In genomic region chrX:37191744-37192379, GRCm38 (mm10) we compare ENCODE assay signal across 8 mouse cellular contexts. TPM values are rescaled to one million over a fixed set of nuclear protein-coding genes. Genes with fewer than 3 reads are reported as not detected.
DNase-seq lines count a peak whose midpoint lies in the region; ATAC-seq and TF ChIP-seq lines count a peak whose summit lies in the region.

No protein-coding gene starts in this region.

- DNase-seq in kidney, adult 2 months: peak; percentile 1
- DNase-seq in kidney, adult 8-10 months: no peak
- peak; percentile 6 for DNase-seq in c-Kit-positive CD71-positive TER-119-positive erythroid progenitor cells, embryonic 14.5 days (ENCODE audit: low spot score)
- no peak for DNase-seq in spleen, postnatal 14 days (ENCODE audit: low spot score in 2 of 2)

- WGBS in kidney, adult 2 months: 3% methylated on average over 28 of the region's 28 CpGs
- WGBS in heart, embryonic 15.5 days: 23% methylated on average over 28 of the region's 28 CpGs
- 28% methylated on average over 28 of the region's 28 CpGs for WGBS in limb, embryonic 15.5 days
- WGBS in neural tube, embryonic 13.5 days: 24% methylated on average over 28 of the region's 28 CpGs

- H3K27ac ChIP-seq in kidney, adult 2 months (ENCODE audit: insufficient read depth, low read depth, low read length): no peak overlapping the region
- H3K27ac ChIP-seq in heart, embryonic 15.5 days: peak overlapping the region; percentile 62; the same call in 1 of the 2 replicates
- no peak overlapping the region for H3K27ac ChIP-seq in limb, embryonic 15.5 days
- peak overlapping the region; percentile 84 for H3K27ac ChIP-seq in neural tube, embryonic 13.5 days (replicated peaks)

- no peaks in the 10 kb centered on the region for H3K9me3 ChIP-seq in E14TG2a.4 (ENCODE audit: low read length)
- no peaks in the 10 kb centered on the region for H3K9me3 ChIP-seq in heart, embryonic 15.5 days (replicated peaks)
- no peaks in the 10 kb centered on the region for H3K9me3 ChIP-seq in limb, embryonic 15.5 days
- H3K9me3 ChIP-seq in neural tube, embryonic 13.5 days: no peaks in the 10 kb centered on the region

- no peak for TF ChIP-seq POLR2A in kidney, adult 2 months (IDR thresholded peaks at IDR 0.05; ENCODE audit: low read depth, low read length)

- H3K4me2 ChIP-seq in heart, embryonic 15.5 days: peak overlapping the region; percentile 68
- peak overlapping the region; percentile 49 for H3K4me2 ChIP-seq in limb, embryonic 15.5 days
- peak overlapping the region; percentile 58 for H3K4me2 ChIP-seq in neural tube, embryonic 13.5 days

- H3K9ac ChIP-seq in heart, embryonic 15.5 days: peak overlapping the region; percentile 55
- peak overlapping the region; percentile 39 for H3K9ac ChIP-seq in limb, embryonic 15.5 days
- H3K9ac ChIP-seq in neural tube, embryonic 13.5 days: peak overlapping the region; percentile 73

- no peaks in the 10 kb centered on the region for H3K27me3 ChIP-seq in kidney, adult 2 months (replicated peaks; ENCODE audit: control insufficient read depth, insufficient read depth, low read length)
- no peaks in the 10 kb centered on the region for H3K27me3 ChIP-seq in E14TG2a.4 (ENCODE audit: insufficient read depth, low read length)
- H3K27me3 ChIP-seq in heart, embryonic 15.5 days: no peaks in the 10 kb centered on the region
- H3K27me3 ChIP-seq in limb, embryonic 15.5 days: no peaks in the 10 kb centered on the region
- H3K27me3 ChIP-seq in neural tube, embryonic 13.5 days: no peaks in the 10 kb centered on the region

- peak overlapping the region; percentile 84 for H3K4me3 ChIP-seq in kidney, adult 2 months (ENCODE audit: insufficient read depth, low read depth, low read length)
- H3K4me3 ChIP-seq in E14TG2a.4 (replicated peaks; ENCODE audit: low read length): peak overlapping the region; percentile 81
- peak overlapping the region; percentile 63 for H3K4me3 ChIP-seq in heart, embryonic 15.5 days
- peak overlapping the region; percentile 53 for H3K4me3 ChIP-seq in limb, embryonic 15.5 days
- H3K4me3 ChIP-seq in neural tube, embryonic 13.5 days: peak overlapping the region; percentile 51

- TF ChIP-seq CTCF in kidney, adult 2 months (conservative IDR thresholded peaks at IDR 0.05; ENCODE audit: insufficient read depth, insufficient read length, low read depth, low read length): no peak
- TF ChIP-seq CTCF in E14TG2a.4 (conservative IDR thresholded peaks at IDR 0.05; ENCODE audit: low read length): no peak

- H3K4me1 ChIP-seq in kidney, adult 2 months (ENCODE audit: control insufficient read depth, insufficient read depth, low read length): no peaks in the 10 kb centered on the region; the same call in 1 of the 2 replicates
- H3K4me1 ChIP-seq in E14TG2a.4 (replicated peaks; ENCODE audit: low read depth, low read length): peaks cover 6% of the 10 kb centered on the region; the same call in 1 of the 2 replicates
- no peaks in the 10 kb centered on the region for H3K4me1 ChIP-seq in heart, embryonic 15.5 days (replicated peaks)
- no peaks in the 10 kb centered on the region for H3K4me1 ChIP-seq in limb, embryonic 15.5 days
- peaks cover 14% of the 10 kb centered on the region; the same call in 1 of the 2 replicates for H3K4me1 ChIP-seq in neural tube, embryonic 13.5 days (replicated peaks)

- no peak for ATAC-seq in heart, embryonic 15.5 days (replicated peaks; ENCODE audit: insufficient number of reproducible peaks, insufficient read depth, low FRiP score, low read depth)
- no peak for ATAC-seq in limb, embryonic 15.5 days (ENCODE audit: insufficient number of reproducible peaks, low FRiP score, low TSS enrichment, low read depth)
- ATAC-seq in neural tube, embryonic 13.5 days (ENCODE audit: low read depth): peak; percentile 49

- no peaks in the 10 kb centered on the region for H3K36me3 ChIP-seq in kidney, adult 2 months (ENCODE audit: control insufficient read depth, insufficient read depth, low read length)
- peaks cover 16% of the 10 kb centered on the region for H3K36me3 ChIP-seq in E14TG2a.4 (ENCODE audit: insufficient read depth, low read length)
- H3K36me3 ChIP-seq in heart, embryonic 15.5 days: no peaks in the 10 kb centered on the region
- H3K36me3 ChIP-seq in limb, embryonic 15.5 days: no peaks in the 10 kb centered on the region
- H3K36me3 ChIP-seq in neural tube, embryonic 13.5 days: peaks cover 9% of the 10 kb centered on the region; the same call in 1 of the 2 replicates

RNA-seq across cellular contexts. Expression of gene Rnf113a1, which starts 0.8 kb away (rescaled TPM):
- 1.9 and 2.7 TPM in 2 replicates for polyA plus RNA-seq in kidney, adult 2 months (2012; rRNA removed)
- 5.4 and 6.0 TPM in 2 replicates for polyA plus RNA-seq in heart, embryonic 15.5 days (2015; fragmentation: Nextera tagmentation; extraction: Ambion mirVana)
- polyA plus RNA-seq in limb, embryonic 15.5 days (2015; fragmentation: Nextera tagmentation; extraction: Ambion mirVana): 12.5 and 12.6 TPM in 2 replicates
- polyA plus RNA-seq in neural tube, embryonic 13.5 days (2015; fragmentation: Nextera tagmentation; extraction: Ambion mirVana): 18.9 and 20.0 TPM in 2 replicates

RNA-seq across cellular contexts. Expression of gene Ndufa1, which starts 0.9 kb away (rescaled TPM):
- 677 and 921 TPM in 2 replicates for polyA plus RNA-seq in kidney, adult 2 months (2012; rRNA removed)
- 695 and 864 TPM in 2 replicates for polyA plus RNA-seq in heart, embryonic 15.5 days (2015; fragmentation: Nextera tagmentation; extraction: Ambion mirVana)
- 385 and 433 TPM in 2 replicates for polyA plus RNA-seq in limb, embryonic 15.5 days (2015; fragmentation: Nextera tagmentation; extraction: Ambion mirVana)
- 592 and 661 TPM in 2 replicates for polyA plus RNA-seq in neural tube, embryonic 13.5 days (2015; fragmentation: Nextera tagmentation; extraction: Ambion mirVana)

RNA-seq across cellular contexts. Expression of gene Gm9, which starts 19.0 kb away (rescaled TPM):
- polyA plus RNA-seq in kidney, adult 2 months (2012; rRNA removed): not detected in 2 replicates
- not detected in 2 replicates for polyA plus RNA-seq in heart, embryonic 15.5 days (2015; fragmentation: Nextera tagmentation; extraction: Ambion mirVana)
- not detected in 2 replicates for polyA plus RNA-seq in limb, embryonic 15.5 days (2015; fragmentation: Nextera tagmentation; extraction: Ambion mirVana)
- polyA plus RNA-seq in neural tube, embryonic 13.5 days (2015; fragmentation: Nextera tagmentation; extraction: Ambion mirVana): not detected in 2 replicates

RNA-seq across cellular contexts. Expression of gene Akap14, which starts 23.2 kb away (rescaled TPM):
- not detected in 2 replicates for polyA plus RNA-seq in kidney, adult 2 months (2012; rRNA removed)
- 0.09 TPM in 1 of 2 replicates, not detected in the other for polyA plus RNA-seq in heart, embryonic 15.5 days (2015; fragmentation: Nextera tagmentation; extraction: Ambion mirVana)
- polyA plus RNA-seq in limb, embryonic 15.5 days (2015; fragmentation: Nextera tagmentation; extraction: Ambion mirVana): not detected in 2 replicates
- 0.21 and 0.43 TPM in 2 replicates for polyA plus RNA-seq in neural tube, embryonic 13.5 days (2015; fragmentation: Nextera tagmentation; extraction: Ambion mirVana)

RNA-seq across cellular contexts. Expression of gene Rhox1, which starts 30.2 kb away (rescaled TPM):
- not detected in 2 replicates for polyA plus RNA-seq in kidney, adult 2 months (2012; rRNA removed)
- not detected in 2 replicates for polyA plus RNA-seq in heart, embryonic 15.5 days (2015; fragmentation: Nextera tagmentation; extraction: Ambion mirVana)
- polyA plus RNA-seq in limb, embryonic 15.5 days (2015; fragmentation: Nextera tagmentation; extraction: Ambion mirVana): not detected in 2 replicates
- polyA plus RNA-seq in neural tube, embryonic 13.5 days (2015; fragmentation: Nextera tagmentation; extraction: Ambion mirVana): not detected in 2 replicates

Comparison
In these comparisons a context has a peak if more than half of its experiments do, and no peak if none do; other contexts are left out.
1. DNase-seq: peak in kidney, adult 2 months (single experiment) and c-Kit-positive CD71-positive TER-119-positive erythroid progenitor cells, embryonic 14.5 days (single experiment); none in kidney, adult 8-10 months (0 of 2) and spleen, postnatal 14 days (0 of 2).
2. H3K27ac ChIP-seq: peak in heart, embryonic 15.5 days (single experiment) and neural tube, embryonic 13.5 days (single experiment); none in kidney, adult 2 months (single experiment) and limb, embryonic 15.5 days (single experiment).
3. Peak in every context shown above with its lines, with median percentiles within 50 percentile points of each other: H3K4me3 ChIP-seq, H3K4me2 ChIP-seq and H3K9ac ChIP-seq.